Mouse (Mus musculus): ENCODE results near the gene Crtc2. TPM values are rescaled to one million over a fixed set of nuclear protein-coding genes. Genes with fewer than 3 reads are reported as not detected.
"Not testable (repeated sequence)": the region's sequence is repeated elsewhere in the genome, so short reads cannot be mapped to it uniquely, and the experiment has no call there.

The Crtc2 gene
- total RNA-seq, 2 experiments from 2014 or later, result 13.4 to 18.0 TPM

- DNase-seq, result peak; percentile 57 to 65
Measured at GRCm38 (mm10) chr3:90242984-90243775, 10.8 kb upstream of the Crtc2 start, which contains the start of gene Creb3l4. Gene Creb3l4 (minus strand): TSS chr3:90243512.

GRCm38 (mm10) chr3:90245406-90245805 is 8.6 kb upstream of the Crtc2 start:
- DNase-seq, result no peak

- DNase-seq, result no peak
Measured at GRCm38 (mm10) chr3:90247630-90247959, 6.4 kb upstream of the Crtc2 start.

- DNase-seq, result peak; percentile 96 to 97
Measured at GRCm38 (mm10) chr3:90247960-90248745, 5.8 kb upstream of the Crtc2 start, which contains the start of gene Slc39a1. Gene Slc39a1 (plus strand): TSS chr3:90248172.

- peak in 1 of 2 experiments; percentile 72 for DNase-seq
Measured at GRCm38 (mm10) chr3:90248746-90249100, 5.2 kb upstream of the Crtc2 start.

- no peak for DNase-seq
Measured at GRCm38 (mm10) chr3:90250791-90251190, 3.2 kb upstream of the Crtc2 start.

GRCm38 (mm10) chr3:90251731-90252226 is 2.2 kb upstream of the Crtc2 start:
- DNase-seq, result not testable (repeated sequence)

GRCm38 (mm10) chr3:90252659-90253058 is 1.3 kb upstream of the Crtc2 start:
- DNase-seq, result peak; percentile 22 to 26

- DNase-seq, result not testable (repeated sequence)
Measured at GRCm38 (mm10) chr3:90253174-90253573, 789 bp upstream of the Crtc2 start.

- DNase-seq, result no peak
Measured at GRCm38 (mm10) chr3:90254419-90255193, 643 bp downstream of the Crtc2 start.

- DNase-seq, result no peak
Measured at GRCm38 (mm10) chr3:90255194-90255565, 1.2 kb downstream of the Crtc2 start.

- DNase-seq, result no peak
Measured at GRCm38 (mm10) chr3:90255784-90256353, 1.9 kb downstream of the Crtc2 start.

GRCm38 (mm10) chr3:90256731-90257530 is 3.0 kb downstream of the Crtc2 start:
- DNase-seq, result no peak

- no peak for DNase-seq
Measured at GRCm38 (mm10) chr3:90258521-90258920, 4.6 kb downstream of the Crtc2 start.

- DNase-seq, result no peak
Measured at GRCm38 (mm10) chr3:90263121-90263771, 9.3 kb downstream of the Crtc2 start.

GRCm38 (mm10) chr3:90264687-90265033 is 10.7 kb downstream of the Crtc2 start:
- no peak for DNase-seq

GRCm38 (mm10) chr3:90265034-90265931 is 11.3 kb downstream of the Crtc2 start, which contains the start of gene Dennd4b:
Gene Dennd4b (plus strand): TSS chr3:90265185.
- peak; percentile 96 for DNase-seq

- DNase-seq, result peak; percentile 63 to 78
Measured at GRCm38 (mm10) chr3:90265932-90266741, 12.2 kb downstream of the Crtc2 start.

Measured in heart, adult 18-20 months (tissue).